Mouse (Mus musculus) 3T3-L1 (cell line): ENCODE data around the gene Ehhadh.

Source experiments
- DNase-seq: peaks from one replicate; pipeline ENCODE4 v3.0.0-alpha.2; 2015; ENCODE audit warnings: low read depth, low spot score

Ehhadh gene

GRCm38 (mm10) chr16:21735638-21736037 lies 52.0 kb downstream of the Ehhadh start:
- no peak for DNase-seq

- peak; percentile 95 for DNase-seq
Measured at GRCm38 (mm10) chr16:21727897-21728364, 59.7 kb downstream of the Ehhadh start.

- no peak for DNase-seq
Measured at GRCm38 (mm10) chr16:21727421-21727820, 60.2 kb downstream of the Ehhadh start.

GRCm38 (mm10) chr16:21724261-21724660 lies 63.3 kb downstream of the Ehhadh start:
- DNase-seq = no peak

GRCm38 (mm10) chr16:21719770-21720169 lies 67.8 kb downstream of the Ehhadh start:
- no peak for DNase-seq

DNA sequence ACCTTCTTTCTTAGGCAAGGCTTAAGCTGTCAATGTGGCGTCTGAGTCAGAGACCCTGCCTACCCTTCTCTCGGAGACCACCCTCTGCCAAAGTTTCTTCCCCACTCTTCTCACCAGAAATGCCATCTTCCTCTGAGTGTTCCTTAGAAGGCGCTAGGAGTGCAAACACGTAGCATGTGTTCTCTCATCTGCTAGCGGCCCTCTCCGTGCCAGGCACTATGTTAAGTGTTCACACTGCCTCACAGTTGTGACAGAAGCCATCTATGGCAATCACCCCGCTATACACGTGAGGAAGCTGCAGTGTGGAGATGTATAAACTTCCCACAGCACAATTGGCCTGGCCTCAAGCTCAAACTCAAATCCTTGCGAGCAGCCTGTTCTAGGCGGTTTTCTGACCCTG lies 73.1 kb downstream of the Ehhadh start:
- DNase-seq = no peak
